Mouse (Mus musculus): ENCODE results near the gene Catip. TPM values are rescaled to one million over a fixed set of nuclear protein-coding genes. Genes with fewer than 3 reads are reported as not detected.

Catip gene
- total RNA-seq, 4 experiments from 2014 or later: 1.7 to 3.3 (median 2.2) TPM

GRCm38 (mm10) chr1:74342308-74342707 is 19.6 kb upstream of the Catip start:
- no peak for DNase-seq (ENCODE audit: low spot score in 2 of 2)

DNA sequence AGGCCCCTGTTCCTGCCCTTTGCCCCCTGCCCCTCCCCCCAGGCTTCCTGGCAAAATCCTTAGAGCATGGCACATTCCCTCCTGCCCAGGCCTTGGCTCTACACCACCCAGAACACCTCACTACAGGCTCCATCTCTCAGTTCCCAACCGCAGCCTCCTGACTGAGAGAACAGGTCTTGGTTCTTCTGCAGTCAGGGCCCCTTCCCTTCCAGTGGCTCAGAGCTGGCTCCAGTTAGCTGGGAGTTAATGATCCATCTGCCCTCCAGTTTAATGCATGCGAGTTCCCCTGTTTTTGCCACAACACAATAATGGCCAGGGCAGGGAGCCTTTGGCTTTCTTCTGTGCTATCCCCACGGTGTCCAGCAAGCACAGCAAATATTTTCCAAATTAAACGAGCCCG is 18.7 kb upstream of the Catip start:
- DNase-seq (ENCODE audit: low spot score in 2 of 2): no peak

DNA sequence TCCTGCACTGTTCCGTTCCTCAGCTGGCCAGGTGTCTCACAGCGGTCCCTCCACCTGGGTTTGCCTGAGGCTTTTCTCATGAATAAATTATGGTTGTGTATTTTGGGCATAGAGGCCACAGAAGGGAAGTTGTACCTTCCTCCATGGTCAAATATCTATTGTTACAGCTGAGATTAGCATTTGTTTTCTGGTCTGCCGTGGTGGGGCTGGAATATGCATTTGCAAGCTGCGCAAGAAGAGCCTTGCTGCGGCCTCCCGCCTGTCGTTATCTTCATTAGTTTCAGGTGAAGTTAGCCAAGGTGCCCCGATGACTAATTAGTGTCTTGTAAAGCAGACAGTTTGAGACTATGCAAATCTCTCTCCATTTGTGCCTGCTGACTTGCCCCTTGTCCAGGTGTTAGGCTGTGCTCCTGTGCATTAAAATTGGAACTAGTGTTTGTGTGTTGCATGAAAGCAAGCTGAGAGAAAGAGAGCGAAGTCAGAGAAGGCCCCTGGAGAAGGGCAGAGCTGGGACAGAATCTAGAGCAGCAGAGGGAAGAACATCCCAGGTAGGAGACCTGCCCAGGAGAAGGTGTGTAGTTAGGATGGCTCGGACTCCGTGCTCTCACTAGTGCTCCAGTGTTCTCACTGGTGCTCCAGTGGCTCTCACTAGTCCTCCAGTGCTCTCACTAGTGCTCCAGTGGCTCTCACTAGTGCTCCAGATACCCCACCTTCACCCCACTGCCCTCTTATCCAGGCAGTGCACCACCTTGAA is 17.6 kb upstream of the Catip start:
- DNase-seq (ENCODE audit: low spot score in 2 of 2): no peak

DNA sequence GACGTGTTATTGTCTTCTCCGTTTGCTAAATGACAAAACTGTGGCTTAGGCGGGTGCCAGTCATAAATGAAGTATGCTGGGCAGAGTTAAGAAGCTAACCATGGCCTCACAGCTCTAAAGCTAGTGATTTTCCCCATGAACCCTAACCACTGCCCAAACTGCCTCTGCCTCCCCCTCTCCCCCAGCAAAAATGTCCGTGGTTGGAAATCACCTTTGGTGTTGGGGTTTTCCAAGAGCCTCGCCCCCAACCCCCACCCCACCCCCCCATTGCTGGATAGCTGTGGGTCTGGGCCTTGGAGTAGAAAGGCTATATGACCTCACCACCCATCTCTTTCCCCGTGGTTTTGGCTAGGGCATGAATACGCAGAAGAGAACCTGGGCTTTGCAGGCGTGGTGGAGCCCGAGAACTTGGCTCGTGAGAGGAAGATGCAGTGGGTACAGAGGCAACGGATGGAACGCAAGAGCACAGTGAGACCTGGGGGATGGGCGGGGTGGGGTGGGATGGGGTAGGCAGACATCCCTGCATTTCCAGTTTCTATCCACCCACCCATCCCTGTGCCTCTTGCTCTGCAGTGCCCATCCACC is 10.6 kb upstream of the Catip start:
- no peak for DNase-seq (ENCODE audit: low spot score in 2 of 2)

GRCm38 (mm10) chr1:74352532-74353096 is 9.3 kb upstream of the Catip start:
- no peak for DNase-seq (ENCODE audit: low spot score in 2 of 2)

DNA sequence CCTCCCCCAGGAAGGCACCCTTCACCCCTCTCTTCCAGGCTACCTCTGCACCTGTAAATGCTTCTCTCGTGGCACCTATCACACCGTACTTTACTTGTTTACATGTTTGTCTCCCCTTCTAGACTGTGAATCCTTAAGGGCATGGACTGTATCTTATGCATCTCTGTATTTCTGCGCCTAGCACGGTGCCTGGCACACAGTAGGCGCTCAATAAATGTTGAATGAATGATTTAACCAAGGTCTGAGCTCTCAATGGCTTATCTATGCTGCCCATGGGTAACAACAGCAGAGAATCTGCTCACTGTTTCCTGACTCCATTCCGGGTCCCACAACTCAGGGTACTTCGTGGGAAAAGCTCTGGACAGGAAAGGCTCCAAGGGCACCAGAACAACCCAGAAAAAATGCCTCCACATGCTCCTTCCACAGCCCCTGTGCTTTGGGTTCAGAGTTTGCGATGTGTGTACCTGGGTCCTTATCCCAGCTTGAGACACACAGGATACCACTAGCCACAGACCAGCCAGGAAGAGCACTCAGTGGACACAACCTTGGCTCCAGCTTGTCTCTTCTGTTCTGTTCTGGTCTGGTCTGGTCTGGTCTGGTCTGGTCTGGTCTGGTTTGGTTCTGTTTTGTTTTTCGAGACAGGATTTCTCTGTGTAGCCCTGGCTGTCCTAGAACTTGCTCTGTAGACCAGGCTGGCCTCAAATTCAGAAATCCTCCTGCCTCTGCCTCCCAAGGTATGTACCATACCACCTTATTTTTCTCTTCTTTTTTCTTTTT is 8.3 kb upstream of the Catip start:
- no peak for DNase-seq (ENCODE audit: low spot score in 2 of 2)

- no peak for DNase-seq (ENCODE audit: low spot score in 2 of 2)
Observed at GRCm38 (mm10) chr1:74357531-74357930, 4.4 kb upstream of the Catip start.

DNA sequence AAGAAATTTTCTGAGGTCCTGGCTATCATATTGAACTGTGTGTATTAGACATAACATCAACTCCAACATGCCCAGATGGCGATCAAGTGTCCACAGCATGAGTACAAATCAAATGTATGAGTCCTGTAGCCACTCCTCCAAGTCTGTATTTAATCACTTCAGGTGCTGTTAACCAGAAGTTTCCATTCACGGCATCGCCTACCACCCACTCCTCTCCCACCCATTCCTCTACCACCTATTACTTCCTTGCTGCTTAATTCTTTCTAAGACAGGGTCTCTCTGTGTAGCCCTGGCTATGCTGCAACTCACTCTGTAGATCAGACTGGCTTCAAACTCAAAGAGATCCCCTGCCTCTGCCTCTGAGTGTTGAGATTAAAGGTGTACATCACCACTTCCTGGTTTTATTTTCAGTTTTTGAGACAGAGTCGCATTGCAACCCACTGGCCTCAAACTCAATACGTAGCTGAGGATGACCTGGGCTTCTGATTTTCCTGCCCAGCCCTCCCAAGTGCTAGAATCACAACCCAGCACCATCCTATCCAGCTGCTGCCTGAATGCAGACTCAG is 1.9 kb upstream of the Catip start:
- DNase-seq (ENCODE audit: low spot score in 2 of 2): no peak

GRCm38 (mm10) chr1:74362325-74363229 is 669 bp downstream of the Catip start:
- DNase-seq (ENCODE audit: low spot score in 2 of 2): no peak

DNA sequence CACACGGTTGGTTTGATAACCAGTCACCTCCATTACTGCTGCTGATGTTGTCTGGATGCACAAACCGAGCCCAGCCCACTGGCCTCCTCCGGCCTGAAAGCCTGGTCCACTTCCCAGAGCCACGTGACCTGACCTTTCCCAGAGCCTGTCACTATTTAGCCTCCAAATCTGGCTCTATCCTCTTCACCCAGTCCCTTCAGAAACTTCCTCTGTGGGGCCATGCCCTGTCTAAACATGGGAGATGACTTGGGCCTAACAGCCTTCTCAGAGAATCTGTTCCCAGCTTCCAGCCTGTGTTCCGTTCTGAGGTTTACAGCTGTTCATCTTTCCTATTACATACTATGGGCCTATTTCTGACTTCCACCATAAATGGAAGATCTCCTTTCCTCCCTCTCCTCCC is 1.5 kb downstream of the Catip start:
- DNase-seq (ENCODE audit: low spot score in 2 of 2): no peak

GRCm38 (mm10) chr1:74364270-74364669 is 2.4 kb downstream of the Catip start:
- DNase-seq (ENCODE audit: low spot score in 2 of 2): no peak

- no peak for DNase-seq (ENCODE audit: low spot score in 2 of 2)
Observed at GRCm38 (mm10) chr1:74367886-74368645, 6.2 kb downstream of the Catip start.

DNA sequence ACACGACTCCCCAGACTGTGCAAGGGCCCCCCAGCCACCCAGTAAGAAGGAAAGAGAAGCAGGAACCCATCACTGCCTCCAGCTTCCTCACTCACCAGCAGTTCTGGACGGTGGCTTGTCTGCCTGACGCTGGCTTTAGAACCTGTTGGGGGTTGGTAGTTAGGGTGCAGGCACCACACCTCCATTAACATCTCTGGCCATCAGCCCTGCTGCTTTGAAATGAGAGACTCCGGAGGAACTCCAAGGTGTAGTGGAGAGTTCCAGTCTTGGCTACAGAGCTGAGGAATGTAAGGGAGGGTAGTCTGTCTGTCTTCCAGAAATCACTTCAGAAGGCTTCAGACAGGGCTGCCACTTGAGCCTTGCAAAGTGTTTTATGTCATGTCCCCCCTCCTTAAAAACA is 8.1 kb downstream of the Catip start:
- DNase-seq (ENCODE audit: low spot score in 2 of 2): no peak

DNA sequence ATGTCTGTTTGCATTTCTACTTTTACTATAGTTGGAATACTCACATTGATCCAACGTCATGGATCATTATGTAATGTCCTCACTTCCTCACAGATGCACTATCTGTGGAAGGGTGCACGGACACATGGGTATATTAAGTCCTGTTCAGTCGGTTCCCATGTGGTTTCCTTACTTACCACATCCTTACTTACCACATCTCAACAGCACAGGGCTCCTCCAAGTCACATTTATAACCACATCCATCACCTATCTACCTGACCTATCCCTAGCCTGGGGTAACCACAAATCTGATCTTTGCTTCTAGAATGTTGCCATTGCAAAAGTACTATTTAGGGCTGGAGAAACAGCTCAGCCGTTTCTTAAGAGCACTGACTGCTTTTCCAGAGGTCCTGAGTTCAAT is 11.5 kb downstream of the Catip start:
- no peak for DNase-seq (ENCODE audit: low spot score in 2 of 2)

DNA sequence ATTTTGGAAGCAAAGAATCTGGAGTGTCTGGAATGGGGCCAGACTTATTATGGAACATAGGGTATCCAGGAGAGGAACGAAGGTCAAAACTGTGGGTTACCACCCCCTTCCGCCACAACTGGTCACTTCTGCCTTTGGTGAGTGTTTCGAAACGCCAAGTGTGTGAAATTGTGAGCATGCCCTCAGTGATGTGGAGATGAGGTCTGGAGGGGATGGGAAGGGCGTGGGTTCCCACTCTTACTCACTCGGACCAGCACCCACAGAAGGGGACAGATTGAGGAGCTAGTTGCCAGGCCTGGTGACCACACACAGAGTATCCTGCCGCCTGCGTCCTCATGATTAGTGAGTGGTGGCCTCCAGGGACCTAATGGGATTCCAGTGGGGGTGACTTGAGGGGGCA is 13.1 kb downstream of the Catip start, which contains the start of gene Slc11a1:
Gene Slc11a1, plus strand, starts transcription at position 216 of the 400 bp plus-strand sequence.
- DNase-seq (ENCODE audit: low spot score in 2 of 2): no peak

DNA sequence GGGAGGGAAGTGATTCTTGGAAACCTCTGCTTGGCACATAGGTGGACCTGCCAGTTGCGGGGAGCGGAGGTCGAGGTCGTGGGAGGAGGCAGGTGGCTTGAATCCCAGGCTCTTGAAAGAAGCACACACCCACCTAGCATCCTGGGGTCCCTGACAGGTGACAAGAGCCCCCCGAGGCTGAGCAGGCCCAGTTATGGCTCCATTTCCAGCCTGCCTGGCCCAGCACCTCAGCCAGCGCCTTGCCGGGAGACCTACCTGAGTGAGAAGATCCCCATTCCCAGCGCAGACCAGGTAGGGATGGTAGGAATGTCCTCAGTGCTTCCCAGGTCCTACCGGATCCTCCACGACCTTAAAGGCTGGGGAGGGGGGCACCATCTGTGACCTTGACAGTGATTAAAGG is 13.7 kb downstream of the Catip start:
- DNase-seq (ENCODE audit: low spot score in 2 of 2): no peak

DNA sequence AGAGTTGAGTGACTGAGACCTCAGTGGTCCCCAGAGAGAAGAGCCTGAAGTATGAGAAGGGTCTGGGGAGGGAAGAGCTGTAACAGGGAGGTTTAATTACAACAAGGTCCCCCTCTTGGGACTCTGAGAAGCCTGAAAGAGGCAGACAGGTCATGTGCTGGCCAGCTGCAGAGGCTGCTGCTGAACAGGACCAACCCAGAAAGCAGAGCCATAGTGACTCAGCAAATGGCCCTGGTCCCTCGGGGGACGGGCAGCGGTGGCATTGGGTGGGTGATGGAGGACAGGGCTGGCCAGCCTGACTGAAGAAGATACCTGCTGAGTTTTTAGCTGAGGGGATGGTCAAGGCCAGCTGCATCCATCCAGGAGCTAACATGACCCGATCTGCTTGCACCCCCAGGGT is 14.5 kb downstream of the Catip start:
- no peak for DNase-seq (ENCODE audit: low spot score in 2 of 2)

DNA sequence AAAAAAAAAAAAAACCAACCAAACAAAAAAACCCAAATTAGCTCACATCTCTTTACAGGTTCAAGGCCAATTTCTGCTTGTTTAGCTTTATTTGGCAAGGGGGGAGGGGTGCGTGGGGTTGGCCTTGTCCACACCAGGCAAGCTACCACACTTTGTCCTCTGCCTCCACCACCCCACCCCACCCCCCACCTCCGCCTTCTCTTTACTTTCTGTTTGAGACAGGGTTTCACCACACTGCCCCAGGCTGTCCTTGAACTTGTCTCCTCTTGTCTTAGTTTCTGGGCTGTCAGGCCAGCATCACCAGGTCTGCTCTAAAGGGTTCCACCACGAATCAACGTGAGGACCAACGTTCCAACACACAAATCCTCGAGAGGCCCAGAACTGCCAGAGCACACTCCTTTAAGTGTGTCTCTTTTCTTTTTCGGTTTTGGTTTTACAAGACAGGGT is 17.2 kb downstream of the Catip start:
- DNase-seq (ENCODE audit: low spot score in 2 of 2): no peak

- no peak for DNase-seq (ENCODE audit: low spot score in 2 of 2)
Observed at GRCm38 (mm10) chr1:74380484-74380883, 18.6 kb downstream of the Catip start.

DNA sequence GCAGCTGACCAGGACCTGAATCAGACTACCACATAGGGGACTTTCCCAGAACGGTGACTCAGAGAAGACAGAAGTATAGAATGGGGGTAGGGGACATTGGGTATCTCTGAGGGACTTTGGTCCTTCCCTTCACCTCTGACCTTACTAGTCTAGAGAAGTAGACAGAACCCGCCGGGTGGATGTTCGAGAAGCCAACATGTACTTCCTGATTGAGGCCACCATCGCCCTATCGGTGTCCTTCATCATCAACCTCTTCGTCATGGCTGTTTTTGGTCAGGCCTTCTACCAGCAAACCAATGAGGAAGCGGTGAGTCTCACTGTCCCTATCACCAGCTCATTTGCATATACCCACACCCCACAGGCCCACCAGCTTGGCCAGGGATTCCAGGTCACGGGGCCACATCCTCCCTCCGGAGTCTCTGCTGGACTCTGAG is 19.7 kb downstream of the Catip start:
- DNase-seq (ENCODE audit: low spot score in 2 of 2): no peak

Data from layer of hippocampus, adult 8-10 months (tissue).